14 mouse cellular contexts compared by ENCODE assay signal in the genomic region with DNA sequence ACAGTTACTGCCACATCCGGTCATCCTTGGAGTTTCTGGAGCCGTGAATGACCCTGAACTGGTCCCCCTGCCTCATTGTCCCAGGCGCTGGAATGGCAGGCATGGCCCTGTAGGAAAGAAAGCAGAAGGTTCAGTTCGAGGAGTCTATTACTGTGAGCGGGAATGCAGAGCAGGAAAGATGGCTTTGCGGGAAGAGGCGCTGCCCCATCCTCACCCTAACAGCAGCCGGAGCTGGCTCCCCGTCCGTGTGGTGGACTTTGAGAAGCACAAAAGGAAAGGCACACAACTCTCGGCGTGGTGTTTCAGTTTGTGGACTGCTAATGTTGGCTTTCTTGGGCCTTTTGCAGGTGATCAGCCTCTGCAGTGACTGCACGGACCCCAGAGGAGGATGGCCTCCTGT. TPM values are rescaled to one million over a fixed set of nuclear protein-coding genes. Genes with fewer than 3 reads are reported as not detected.
A peak's percentile ranks its signal among the peaks of the same experiment; 100 is the strongest.
DNase-seq lines count a peak whose midpoint lies in the region; ATAC-seq and TF ChIP-seq lines count a peak whose summit lies in the region.
"Had no signal": no experiment of that assay in that cellular context is flagged by ENCODE, and none has a peak within 500 bp of the region (broad histone marks: within the 10 kb centered on the region; RNA-seq: fewer than 3 reads in every experiment).

No protein-coding gene starts in this region.

- H3K36me3 ChIP-seq in ES-E14 (ENCODE audit: control insufficient read depth, insufficient read depth, low read length, poor library complexity, severe bottlenecking): no peaks in the 10 kb centered on the region
- no peaks in the 10 kb centered on the region for H3K36me3 ChIP-seq in hindbrain, embryonic 12.5 days
- H3K36me3 ChIP-seq in limb, embryonic 13.5 days: no peaks in the 10 kb centered on the region

- H3K4me3 ChIP-seq in ES-E14 (ENCODE audit: insufficient read depth in 1 of 2, low read depth in 1 of 2, low read length in 2 of 2, poor library complexity in 1 of 2, severe bottlenecking in 1 of 2): peak overlapping the region in 1 of 2 experiments; percentile 26; a peak in 1 of 4 replicates
- no peak overlapping the region for H3K4me3 ChIP-seq in hindbrain, embryonic 12.5 days
- no peak overlapping the region for H3K4me3 ChIP-seq in limb, embryonic 13.5 days

- in situ Hi-C loops in ES-E14 (cut with MboI; ENCODE audit: low sequenced_read_pairs in 2 of 2, unreplicated experiment in 2 of 2): no loop called here

- H3K27ac ChIP-seq in ES-E14 (ENCODE audit: insufficient read depth, low read depth, low read length, poor library complexity, severe bottlenecking): no peak overlapping the region
- H3K27ac ChIP-seq in hindbrain, embryonic 12.5 days: 0 out of 2 replicates have a peak overlapping the region, but pooled peaks have one; percentile 79
- no peak overlapping the region for H3K27ac ChIP-seq in limb, embryonic 13.5 days
- H3K27ac ChIP-seq: liver, embryonic 14.5 days had no signal

- peaks cover 2 to 24% of the 10 kb centered on the region in 2 experiments; a peak in 3 of 4 replicates for H3K4me1 ChIP-seq in ES-E14 (ENCODE audit: control insufficient read depth in 2 of 2, insufficient read depth in 2 of 2, low read length in 2 of 2, poor library complexity in 1 of 2)
- H3K4me1 ChIP-seq in hindbrain, embryonic 12.5 days: peaks cover 16% of the 10 kb centered on the region
- peaks cover 11% of the 10 kb centered on the region for H3K4me1 ChIP-seq in limb, embryonic 13.5 days

- intact Hi-C loops in heart, postnatal 14 days (cut with DNase I): no loop called here

- H3K9me3 ChIP-seq in ES-E14 (ENCODE audit: control insufficient read depth, insufficient read depth, low read depth, low read length): no peaks in the 10 kb centered on the region
- H3K9me3 ChIP-seq in hindbrain, embryonic 12.5 days (replicated peaks): no peaks in the 10 kb centered on the region
- H3K9me3 ChIP-seq in limb, embryonic 13.5 days: no peaks in the 10 kb centered on the region

- H3K27me3 ChIP-seq in hindbrain, embryonic 12.5 days: no peaks in the 10 kb centered on the region; the same call in 1 of the 2 replicates
- no peaks in the 10 kb centered on the region; the same call in 1 of the 2 replicates for H3K27me3 ChIP-seq in limb, embryonic 13.5 days

- peak overlapping the region; percentile 40 for H3K9ac ChIP-seq in ES-E14 (ENCODE audit: insufficient read depth, low read depth, low read length, poor library complexity, severe bottlenecking)
- no peak overlapping the region for H3K9ac ChIP-seq in hindbrain, embryonic 12.5 days
- peak overlapping the region; percentile 5; the same call in 1 of the 2 replicates for H3K9ac ChIP-seq in limb, embryonic 13.5 days
- H3K9ac ChIP-seq: liver, embryonic 14.5 days had no signal

- WGBS in hindbrain, embryonic 12.5 days: 90% methylated on average over 13 of the region's 13 CpGs
- 90% methylated on average over 13 of the region's 13 CpGs for WGBS in limb, embryonic 13.5 days

- no peak for ATAC-seq in hindbrain, embryonic 12.5 days (ENCODE audit: low FRiP score)
- no peak for ATAC-seq in limb, embryonic 13.5 days (ENCODE audit: low FRiP score, low read depth)
- ATAC-seq in cerebellum, adult (ENCODE audit: insufficient number of reproducible peaks, low FRiP score, low TSS enrichment): no peak

- no peak overlapping the region for H3K4me2 ChIP-seq in hindbrain, embryonic 12.5 days (replicated peaks)
- no peak overlapping the region for H3K4me2 ChIP-seq in limb, embryonic 13.5 days (replicated peaks)

- peak; percentile 93 for DNase-seq in heart, adult 11 months
- DNase-seq in heart, postnatal 14 days: no peak
- DNase-seq in ES-E14 (ENCODE audit: low read depth, low spot score): no peak
- no peak for DNase-seq in ovary, postnatal 10 days (ENCODE audit: low spot score)
- no peak for DNase-seq in layer of hippocampus, postnatal 14 days (ENCODE audit: low spot score in 2 of 2)
- DNase-seq: adrenal gland, postnatal 14 days; heart, adult 2 months; kidney, postnatal 25 days; thymus, adult 18-20 months had no signal

TF ChIP-seq in ES-E14, 5 proteins besides CTCF, POLR2A, EP300 and RAD21:
- TF ChIP-seq CHD2 (IDR thresholded peaks at IDR 0.05; ENCODE audit: low read depth, low read length) (no peak), MAFK (IDR thresholded peaks at IDR 0.05; ENCODE audit: insufficient read depth, low read depth, low read length) (no peak), ZNF384 (IDR thresholded peaks at IDR 0.05; ENCODE audit: low read depth, low read length) (no peak), HCFC1 (IDR thresholded peaks at IDR 0.05; ENCODE audit: borderline replicate concordance, insufficient read depth, low read length) (no peak)

RNA-seq across cellular contexts. Expression of a gene that starts 0.7 kb away (rescaled TPM):
- 10 to 100 TPM; 38.8 to 40.1 TPM for total RNA-seq in heart, postnatal 14 days (2021)
- 52.5 and 82.3 TPM in 2 replicates for total RNA-seq in ES-E14 (2012; rRNA removed)
- 131 and 139 TPM in 2 replicates for polyA plus RNA-seq in hindbrain, embryonic 12.5 days (2016; fragmentation: Nextera tagmentation; extraction: Ambion mirVana)
- 113 and 117 TPM in 2 replicates for polyA plus RNA-seq in limb, embryonic 13.5 days (2015; fragmentation: Nextera tagmentation; extraction: Ambion mirVana)
- 10 to 100 TPM; 84.5 to 92.7 TPM for total RNA-seq in layer of hippocampus, postnatal 14 days (2021)

RNA-seq across cellular contexts. Expression of a gene that starts 11.4 kb away (rescaled TPM):
- 1 to 10 TPM; 3.8 to 4.0 TPM for total RNA-seq in heart, postnatal 14 days (2021)
- 3.7 and 6.6 TPM in 2 replicates for total RNA-seq in ES-E14 (2012; rRNA removed)
- polyA plus RNA-seq in hindbrain, embryonic 12.5 days (2016; fragmentation: Nextera tagmentation; extraction: Ambion mirVana): 22.1 and 23.8 TPM in 2 replicates
- polyA plus RNA-seq in limb, embryonic 13.5 days (2015; fragmentation: Nextera tagmentation; extraction: Ambion mirVana): 2.9 and 4.3 TPM in 2 replicates
- total RNA-seq in layer of hippocampus, postnatal 14 days (2021): 10 to 100 TPM; 22.0 to 22.8 TPM
- total RNA-seq: megakaryocyte-erythroid progenitor cell, adult 5-6 weeks had no signal

RNA-seq across cellular contexts. Expression of a gene that starts 18.1 kb away (rescaled TPM):
- under 1 TPM in 1 of 2 experiments, not detected in 1; 0.07 TPM for total RNA-seq in heart, postnatal 14 days (2021)
- 2.5 and 3.4 TPM in 2 replicates for total RNA-seq in ES-E14 (2012; rRNA removed)
- polyA plus RNA-seq in hindbrain, embryonic 12.5 days (2016; fragmentation: Nextera tagmentation; extraction: Ambion mirVana): 0.25 and 0.68 TPM in 2 replicates
- polyA plus RNA-seq in limb, embryonic 13.5 days (2015; fragmentation: Nextera tagmentation; extraction: Ambion mirVana): 0.39 and 0.45 TPM in 2 replicates
- total RNA-seq in layer of hippocampus, postnatal 14 days (2021): 1 to 10 TPM; 7.3 to 8.3 TPM
- total RNA-seq: adrenal gland, postnatal 14 days; heart, adult 2 months; megakaryocyte-erythroid progenitor cell, adult 5-6 weeks had no signal

RNA-seq across cellular contexts. Expression of a gene that starts 22.8 kb away (rescaled TPM):
- 100 to 1,000 TPM; 901 to 988 TPM for total RNA-seq in heart, postnatal 14 days (2021)
- total RNA-seq in ES-E14 (2012; rRNA removed): 2,806 and 2,972 TPM in 2 replicates
- 2,266 and 2,767 TPM in 2 replicates for polyA plus RNA-seq in hindbrain, embryonic 12.5 days (2016; fragmentation: Nextera tagmentation; extraction: Ambion mirVana)
- polyA plus RNA-seq in limb, embryonic 13.5 days (2015; fragmentation: Nextera tagmentation; extraction: Ambion mirVana): 4,263 and 4,460 TPM in 2 replicates
- 100 to 1,000 TPM; 673 to 736 TPM for total RNA-seq in layer of hippocampus, postnatal 14 days (2021)

RNA-seq across cellular contexts. Expression of a gene that starts 31.3 kb away (rescaled TPM):
- 10 to 100 TPM; 20.5 to 24.8 TPM for total RNA-seq in heart, postnatal 14 days (2021)
- total RNA-seq in ES-E14 (2012; rRNA removed): 53.4 and 60.8 TPM in 2 replicates
- polyA plus RNA-seq in hindbrain, embryonic 12.5 days (2016; fragmentation: Nextera tagmentation; extraction: Ambion mirVana): 60.5 and 60.8 TPM in 2 replicates
- 52.8 and 57.8 TPM in 2 replicates for polyA plus RNA-seq in limb, embryonic 13.5 days (2015; fragmentation: Nextera tagmentation; extraction: Ambion mirVana)
- total RNA-seq in layer of hippocampus, postnatal 14 days (2021): 10 to 100 TPM; 73.2 to 77.0 TPM
